Mouse (Mus musculus) MEL (cell line): ENCODE results near the gene Igdcc3.

Source experiments
- CHD1 ChIP-seq: IDR thresholded peaks from 2 replicates; pipeline ENCODE4 v1.6.1; 2012; ENCODE audit warnings: low read depth, mild to moderate bottlenecking, inconsistent platforms, low read length, improper control_type of control experiment
- CTCF ChIP-seq, 3 experiments: IDR thresholded peaks in 2 of 3; conservative IDR thresholded peaks in 1 of 3; 2 replicates each; pipeline ENCODE4 v1.5.1; 2011 to 2012; ENCODE audit warnings: low read length in 3 of 3, low read depth in 2 of 3, mild to moderate bottlenecking in 2 of 3, improper control_type of control experiment in 1 of 3, inconsistent platforms in 1 of 3, mixed read lengths in 1 of 3, moderate library complexity in 1 of 3; ENCODE audit not compliant: control insufficient read depth in 1 of 3, insufficient read depth in 1 of 3, poor library complexity in 1 of 3, severe bottlenecking in 1 of 3
- GABPA ChIP-seq: IDR thresholded peaks from 2 replicates; pipeline ENCODE4 v1.6.1; 2012; ENCODE audit warnings: low read depth, mild to moderate bottlenecking, inconsistent platforms, low read length, improper control_type of control experiment, moderate library complexity
- MAFK ChIP-seq: IDR thresholded peaks from 2 replicates; pipeline ENCODE4 v1.6.1; 2011; ENCODE audit warnings: low read depth, mild to moderate bottlenecking, low read length, improper control_type of control experiment, borderline replicate concordance
- MAZ ChIP-seq: IDR thresholded peaks from 2 replicates; pipeline ENCODE4 v1.6.1; 2012; ENCODE audit warnings: low read depth, mild to moderate bottlenecking, inconsistent platforms, low read length, improper control_type of control experiment
- MEF2A ChIP-seq: IDR thresholded peaks from 2 replicates; pipeline ENCODE4 v1.6.1; 2014; ENCODE audit warnings: low read depth, mild to moderate bottlenecking, inconsistent platforms, low read length, improper control_type of control experiment; ENCODE audit not compliant: poor library complexity, insufficient replicate concordance, severe bottlenecking; ENCODE audit errors: extremely low read depth
- POLR2A ChIP-seq, 2 experiments: IDR thresholded peaks; 2 replicates each; pipeline ENCODE4 v1.6.1; 2011 to 2012; ENCODE audit warnings: low read length in 2 of 2, mild to moderate bottlenecking in 2 of 2, control low read depth in 1 of 2, improper control_type of control experiment in 1 of 2, low read depth in 1 of 2, moderate library complexity in 1 of 2; ENCODE audit not compliant: control insufficient read depth in 1 of 2, insufficient read depth in 1 of 2, poor library complexity in 1 of 2
- SMC3 ChIP-seq: IDR thresholded peaks from 2 replicates; pipeline ENCODE4 v1.6.1; 2011; ENCODE audit warnings: low read depth, low read length, improper control_type of control experiment
- ZC3H11A ChIP-seq: IDR thresholded peaks from 2 replicates; pipeline ENCODE4 v1.6.1; 2012; ENCODE audit warnings: low read depth, mild to moderate bottlenecking, inconsistent platforms, low read length, improper control_type of control experiment
- ZKSCAN1 ChIP-seq: IDR thresholded peaks from 2 replicates; pipeline ENCODE4 v1.6.1; 2012; ENCODE audit warnings: low read depth, mild to moderate bottlenecking, inconsistent platforms, low read length, improper control_type of control experiment, moderate library complexity
- ZMIZ1 ChIP-seq: IDR thresholded peaks from 2 replicates; pipeline ENCODE4 v1.6.1; 2012; ENCODE audit warnings: low read depth, mild to moderate bottlenecking, inconsistent platforms, low read length, improper control_type of control experiment, moderate library complexity
- ZNF384 ChIP-seq: IDR thresholded peaks from 2 replicates; pipeline ENCODE4 v1.6.1; 2012; ENCODE audit warnings: low read depth, mild to moderate bottlenecking, inconsistent platforms, low read length, improper control_type of control experiment

GRCm38 (mm10) chr9:65094237-65094636 lies 46.8 kb upstream of the Igdcc3 start:
- no peak for TF ChIP-seq ZMIZ1
- no peak for TF ChIP-seq CTCF (IDR thresholded peaks at IDR 0.05 in 2 of 3, conservative IDR thresholded peaks at IDR 0.05 in 1 of 3; ENCODE audit: control insufficient read depth in 1 of 3, insufficient read depth in 1 of 3, low read depth in 2 of 3, low read length in 3 of 3, poor library complexity in 1 of 3, severe bottlenecking in 1 of 3)
- TF ChIP-seq POLR2A (IDR thresholded peaks at IDR 0.05; ENCODE audit: control insufficient read depth in 1 of 2, insufficient read depth in 1 of 2, low read depth in 1 of 2, low read length in 2 of 2, poor library complexity in 1 of 2): no peak
- no peak for TF ChIP-seq ZNF384
- TF ChIP-seq GABPA: no peak
- TF ChIP-seq MAFK: no peak
- no peak for TF ChIP-seq SMC3
- TF ChIP-seq ZKSCAN1: no peak
- TF ChIP-seq MEF2A: no peak
- TF ChIP-seq MAZ: no peak
- TF ChIP-seq CHD1: no peak
- no peak for TF ChIP-seq ZC3H11A
